Mouse (Mus musculus) liver, embryonic 16.5 days (tissue): ENCODE measurements around the gene Ssh2. TPM values are rescaled to one million over a fixed set of nuclear protein-coding genes. Genes with fewer than 3 reads are reported as not detected.

ENCODE experiments used
- ATAC-seq: fragments of 200-750 bp; cut with Nextera tagmentation; 2 replicates; pipeline ENCODE4 v1.8.0; 2017; ENCODE audit warnings: low read depth, mild to moderate bottlenecking, moderate number of reproducible peaks, moderate library complexity
- H3K27ac ChIP-seq: fragments of 300-500 bp; sonication (generic); 2 replicates; pipeline ENCODE4 v1.5.1; 2014; ENCODE audit warnings: mild to moderate bottlenecking, low read length
- H3K27me3 ChIP-seq: fragments of 300-500 bp; sonication (generic); 2 replicates; pipeline ENCODE4 v1.6.1; 2014; ENCODE audit warnings: low read depth, low read length, mixed read lengths; ENCODE audit not compliant: control insufficient read depth, insufficient read depth
- H3K36me3 ChIP-seq: fragments of 300-500 bp; sonication (generic); 2 replicates; pipeline ENCODE4 v1.6.1; 2014; ENCODE audit warnings: mild to moderate bottlenecking; ENCODE audit not compliant: control insufficient read depth, insufficient read depth
- H3K4me1 ChIP-seq: fragments of 300-500 bp; sonication (generic); 2 replicates; pipeline ENCODE4 v1.6.1; 2014; ENCODE audit warnings: low read depth, low read length, mixed read lengths; ENCODE audit not compliant: control insufficient read depth
- H3K4me2 ChIP-seq: fragments of 300-500 bp; sonication (generic); 2 replicates; pipeline ENCODE4 v1.6.1; 2014; ENCODE audit warnings: low read depth, low read length, mixed read lengths
- H3K4me3 ChIP-seq: fragments of 300-500 bp; sonication (generic); 2 replicates; pipeline ENCODE4 v1.5.1; 2014; ENCODE audit warnings: low read depth, mild to moderate bottlenecking, low read length
- H3K9ac ChIP-seq: fragments of 300-500 bp; sonication (generic); 2 replicates; pipeline ENCODE4 v1.6.1; 2014; ENCODE audit warnings: low read depth, low read length
- H3K9me3 ChIP-seq: fragments of 300-500 bp; sonication (generic); replicated peaks from 2 replicates; pipeline ENCODE4 v1.6.1; 2016; ENCODE audit warnings: low read length; ENCODE audit not compliant: control insufficient read depth
- WGBS: fragments of 180-500 bp; shearing (Covaris S2); extraction: QIAGEN DNeasy Blood & Tissue Kit; methylation state at CpG from one replicate; pipeline ENCODE4 v1.1.7; 2014; ENCODE audit not compliant: insufficient replicate concordance; 5-methylcytosine and 5-hydroxymethylcytosine counted together
- polyA plus RNA-seq: library from polyadenylated mRNA; unstranded; fragments of >200 nt; fragmentation: Nextera tagmentation; extraction: Ambion mirVana; gene quantifications from 2 replicates; pipeline ENCODE4 v1.2.1, GENCODE M21; 2015

Gene Ssh2
- polyA plus RNA-seq, 1 experiment from 2014 or later, result 4.7 TPM

GRCm38 (mm10) chr11:77455770-77456510, 239.9 kb downstream of the Ssh2 start:
- no peak overlapping the region for H3K4me3 ChIP-seq
- no peak overlapping the region for H3K27ac ChIP-seq
- peaks cover 3% of the 10 kb centered on the region for H3K27me3 ChIP-seq
- H3K36me3 ChIP-seq, result 0 out of 2 replicates have a peak, but pooled peaks cover 6% of the 10 kb centered on the region
- H3K9me3 ChIP-seq, result no peaks in the 10 kb centered on the region
- H3K4me1 ChIP-seq, result no peaks in the 10 kb centered on the region
- WGBS, result 78% methylated on average over 9 of the region's 9 CpGs
- ATAC-seq, result no peak
- no peak overlapping the region for H3K4me2 ChIP-seq
- no peak overlapping the region for H3K9ac ChIP-seq

DNA sequence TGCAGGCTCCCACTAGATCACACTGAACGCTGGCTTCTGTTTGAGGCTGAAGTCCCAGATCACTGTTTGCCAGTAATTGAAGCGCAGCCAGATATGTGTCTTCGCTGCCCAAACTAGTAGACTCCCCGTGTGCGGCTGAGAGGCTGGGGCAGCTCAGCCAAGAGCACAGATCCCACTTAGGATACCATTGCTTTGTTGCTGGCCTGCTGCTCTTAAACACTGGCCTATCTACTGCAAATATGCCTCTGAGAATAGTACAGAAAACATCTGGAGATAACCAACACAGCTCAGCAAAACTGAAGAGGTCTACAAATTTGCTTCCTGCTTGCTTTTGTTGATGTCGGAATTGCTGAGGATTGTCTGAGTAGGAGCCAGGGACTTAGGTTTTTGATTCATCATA, 240.8 kb downstream of the Ssh2 start:
- no peak for ATAC-seq
- H3K4me3 ChIP-seq, result no peak overlapping the region
- H3K9ac ChIP-seq, result no peak overlapping the region
- H3K27ac ChIP-seq, result no peak overlapping the region
- 0 out of 2 replicates have a peak, but pooled peaks cover 6% of the 10 kb centered on the region for H3K36me3 ChIP-seq
- no peaks in the 10 kb centered on the region for H3K9me3 ChIP-seq
- H3K4me2 ChIP-seq, result no peak overlapping the region
- WGBS, result 68% methylated on average over 6 of the region's 6 CpGs
- no peaks in the 10 kb centered on the region for H3K4me1 ChIP-seq
- peaks cover 12% of the 10 kb centered on the region for H3K27me3 ChIP-seq

- Histone ChIP-seq H3K9ac (no peak overlapping the region), H3K4me1 (peaks cover 7% of the 10 kb centered on the region), H3K4me3 (peak overlapping the region; percentile 56), H3K27ac (no peak overlapping the region), H3K27me3 (peaks cover 52% of the 10 kb centered on the region), H3K36me3 (no peaks in the 10 kb centered on the region), H3K9me3 (no peaks in the 10 kb centered on the region), H3K4me2 (peak overlapping the region; percentile 82)
- no peak for ATAC-seq
- under 1% methylated on average over 6 of the region's 6 CpGs for WGBS
Measured at GRCm38 (mm10) chr11:77461856-77462255, 245.8 kb downstream of the Ssh2 start.

DNA sequence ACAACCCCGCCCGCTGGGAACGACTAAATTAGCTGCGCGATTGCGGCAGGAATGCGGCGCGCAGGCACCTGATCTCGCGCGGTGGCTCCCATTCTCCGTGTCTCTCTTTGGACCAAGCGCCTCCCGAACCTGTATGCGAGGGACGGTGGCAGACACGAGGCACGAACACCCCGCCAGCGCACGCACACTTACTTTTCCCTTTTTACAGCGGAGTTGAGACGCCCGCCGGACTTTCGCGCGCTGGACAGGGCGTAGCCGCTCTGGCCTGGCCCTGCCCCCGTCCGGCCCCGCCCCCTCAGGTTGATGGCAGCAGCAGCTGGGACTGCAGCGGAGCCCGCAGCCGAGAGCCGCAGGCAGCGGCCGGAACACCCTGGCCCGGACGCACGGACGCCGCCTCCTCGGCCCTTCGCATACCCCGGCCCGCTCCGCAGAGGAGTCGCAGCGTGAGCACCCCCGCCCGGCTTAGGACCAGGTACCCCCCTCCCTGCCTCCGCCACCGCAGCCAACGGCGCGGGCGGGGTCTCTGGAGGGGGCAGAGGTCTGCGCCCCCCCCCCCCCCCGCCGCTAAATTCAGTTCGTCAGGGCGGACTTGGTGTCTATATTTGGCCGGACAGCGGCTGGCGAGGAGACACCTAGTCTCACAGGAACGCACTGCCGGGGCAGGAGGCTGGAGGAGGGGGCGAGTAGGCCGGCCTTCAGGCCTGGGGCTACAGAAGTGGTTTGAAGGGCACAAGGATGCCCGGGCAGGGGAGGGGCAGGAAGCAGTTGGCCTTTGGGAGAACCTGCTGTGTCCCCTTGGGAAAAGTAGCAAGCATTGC, 246.4 kb downstream of the Ssh2 start, which contains the start of gene Coro6:
Gene Coro6, plus strand, starts transcription at position 129 of the 818 bp plus-strand sequence.
- peaks cover 58% of the 10 kb centered on the region for H3K27me3 ChIP-seq
- H3K27ac ChIP-seq, result no peak within 1 kb of the TSS
- H3K4me3 ChIP-seq, result peak within 1 kb of the TSS; percentile 56
- H3K4me1 ChIP-seq, result peaks cover 11% of the 10 kb centered on the region
- H3K36me3 ChIP-seq, result no peaks in the 10 kb centered on the region
- ATAC-seq, result peak; percentile 73
- no peaks in the 10 kb centered on the region for H3K9me3 ChIP-seq
- peak within 1 kb of the TSS; percentile 82 for H3K4me2 ChIP-seq
- WGBS, result under 1% methylated on average over 73 of the region's 73 CpGs
- H3K9ac ChIP-seq, result 0 out of 2 replicates have a peak within 1 kb of the TSS, but pooled peaks have one; percentile 8

DNA sequence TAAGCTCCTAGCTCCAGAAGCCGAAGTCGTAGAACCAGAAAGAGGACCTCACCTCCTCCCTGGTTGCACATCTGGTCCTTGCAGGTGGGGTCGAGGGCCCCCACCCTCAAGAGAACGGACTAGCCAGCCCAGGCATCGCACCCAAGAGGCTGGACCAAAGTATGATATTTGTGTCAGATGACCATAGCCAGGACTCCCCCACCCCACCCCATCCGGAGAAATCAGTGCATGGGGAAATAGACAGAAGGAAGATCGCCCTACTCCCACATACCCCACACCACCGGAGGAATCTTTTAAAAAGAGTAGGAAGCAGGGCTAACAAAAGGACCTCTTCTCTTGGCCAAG, 247.0 kb downstream of the Ssh2 start:
- Histone ChIP-seq H3K4me3 (no peak overlapping the region), H3K9ac (no peak overlapping the region), H3K27me3 (peaks cover 62% of the 10 kb centered on the region), H3K4me1 (peaks cover 15% of the 10 kb centered on the region), H3K9me3 (no peaks in the 10 kb centered on the region), H3K36me3 (no peaks in the 10 kb centered on the region), H3K27ac (no peak overlapping the region), H3K4me2 (peak overlapping the region; percentile 82; the same call in 1 of the 2 replicates)
- ATAC-seq, result no peak
- WGBS, result 32% methylated on average over 8 of the region's 8 CpGs

DNA sequence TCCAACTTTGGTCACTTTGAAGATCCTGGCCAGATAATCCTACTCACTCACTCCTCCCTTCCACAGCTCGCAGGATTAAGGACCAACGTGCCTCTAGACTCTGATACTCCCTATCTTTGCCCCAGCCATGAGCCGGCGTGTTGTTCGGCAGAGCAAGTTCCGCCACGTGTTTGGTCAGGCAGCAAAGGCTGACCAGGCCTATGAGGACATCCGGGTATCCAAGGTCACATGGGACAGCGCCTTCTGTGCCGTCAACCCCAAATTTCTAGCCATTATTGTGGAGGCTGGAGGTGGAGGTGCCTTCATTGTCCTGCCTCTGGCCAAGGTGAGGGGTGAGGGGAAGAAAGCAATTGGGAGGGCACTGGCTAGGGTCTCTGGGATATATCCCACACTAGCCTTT, 247.7 kb downstream of the Ssh2 start:
- Histone ChIP-seq H3K36me3 (no peaks in the 10 kb centered on the region), H3K27ac (no peak overlapping the region), H3K9me3 (no peaks in the 10 kb centered on the region), H3K9ac (no peak overlapping the region), H3K4me3 (no peak overlapping the region), H3K4me2 (no peak overlapping the region), H3K27me3 (peaks cover 62% of the 10 kb centered on the region), H3K4me1 (peaks cover 15% of the 10 kb centered on the region)
- WGBS, result 61% methylated on average over 10 of the region's 10 CpGs
- ATAC-seq, result no peak

GRCm38 (mm10) chr11:77464684-77465083, 248.6 kb downstream of the Ssh2 start:
- Histone ChIP-seq H3K9ac (no peak overlapping the region), H3K4me2 (no peak overlapping the region), H3K27me3 (peaks cover 62% of the 10 kb centered on the region), H3K4me3 (no peak overlapping the region), H3K4me1 (peaks cover 15% of the 10 kb centered on the region), H3K27ac (no peak overlapping the region), H3K36me3 (no peaks in the 10 kb centered on the region), H3K9me3 (no peaks in the 10 kb centered on the region)
- 52% methylated on average over 4 of the region's 4 CpGs for WGBS
- ATAC-seq, result no peak

GRCm38 (mm10) chr11:77465111-77465510, 249.0 kb downstream of the Ssh2 start:
- H3K36me3 ChIP-seq, result no peaks in the 10 kb centered on the region
- no peaks in the 10 kb centered on the region for H3K9me3 ChIP-seq
- H3K4me3 ChIP-seq, result no peak overlapping the region
- no peak overlapping the region for H3K9ac ChIP-seq
- 61% methylated on average over 3 of the region's 3 CpGs for WGBS
- H3K27ac ChIP-seq, result no peak overlapping the region
- H3K4me1 ChIP-seq, result peaks cover 15% of the 10 kb centered on the region
- peaks cover 62% of the 10 kb centered on the region for H3K27me3 ChIP-seq
- ATAC-seq, result no peak
- H3K4me2 ChIP-seq, result no peak overlapping the region

DNA sequence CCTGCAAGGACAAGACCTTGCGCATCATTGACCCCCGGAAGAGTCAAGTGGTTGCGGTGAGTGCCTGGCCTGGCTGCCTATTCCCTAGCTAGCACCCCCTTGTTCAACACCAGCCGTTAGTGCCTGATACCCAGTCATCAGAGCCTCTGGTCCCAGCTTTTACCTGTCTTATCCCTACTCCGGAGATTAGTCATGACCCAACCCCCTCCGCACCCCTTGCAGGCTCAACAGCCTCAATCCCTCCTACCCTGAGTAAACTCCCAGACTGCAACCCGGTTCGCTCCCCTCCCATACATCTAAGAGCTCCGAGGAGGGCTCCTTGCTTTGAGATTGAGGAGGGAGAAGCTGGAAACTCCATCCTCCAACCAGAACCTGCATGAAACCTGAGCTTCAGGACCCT, 250.5 kb downstream of the Ssh2 start:
- ATAC-seq, result no peak
- H3K27me3 ChIP-seq, result peaks cover 53% of the 10 kb centered on the region
- no peak overlapping the region for H3K9ac ChIP-seq
- no peaks in the 10 kb centered on the region for H3K9me3 ChIP-seq
- WGBS, result 38% methylated on average over 9 of the region's 9 CpGs
- H3K27ac ChIP-seq, result no peak overlapping the region
- H3K36me3 ChIP-seq, result no peaks in the 10 kb centered on the region
- H3K4me3 ChIP-seq, result no peak overlapping the region
- H3K4me2 ChIP-seq, result no peak overlapping the region
- peaks cover 15% of the 10 kb centered on the region for H3K4me1 ChIP-seq
